Comparison of ENCODE assay signal across 11 mouse cellular contexts in the genomic region with DNA sequence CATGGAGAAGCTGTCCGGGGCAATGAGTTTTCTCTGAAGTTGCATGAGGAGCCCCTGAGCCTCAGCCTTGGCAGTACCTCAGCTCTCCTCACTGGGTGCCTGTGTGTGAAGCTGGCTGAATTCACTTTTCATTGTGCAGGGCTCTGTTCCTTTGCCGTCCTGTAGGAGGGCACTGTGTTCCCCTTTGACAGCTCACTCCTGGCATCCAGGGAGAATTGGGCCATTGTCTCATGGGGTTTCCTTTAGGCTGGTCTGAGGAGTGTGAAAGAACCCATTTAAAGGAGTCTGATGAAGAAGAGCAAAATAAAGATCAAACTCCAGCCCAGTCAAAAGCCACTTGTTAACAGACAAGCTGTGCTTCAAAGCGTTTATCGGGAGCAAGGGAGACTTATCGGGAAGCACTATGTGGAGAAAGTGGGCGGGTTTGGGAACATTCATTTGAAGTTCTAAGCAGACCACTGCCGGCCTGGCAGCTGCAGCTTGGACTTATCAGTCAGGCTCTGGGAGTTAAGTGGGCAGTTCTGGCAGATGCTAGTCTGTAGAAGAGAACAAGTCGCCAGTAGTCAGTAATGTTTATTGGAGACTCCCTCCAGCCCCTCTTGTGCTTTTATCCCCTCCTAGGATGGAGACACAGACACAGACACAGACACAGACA. TPM values are rescaled to one million over a fixed set of nuclear protein-coding genes. Genes with fewer than 3 reads are reported as not detected.
A peak's percentile ranks its signal among the peaks of the same experiment; 100 is the strongest.
DNase-seq lines count a peak whose midpoint lies in the region; ATAC-seq and TF ChIP-seq lines count a peak whose summit lies in the region.
"Had no signal": no experiment of that assay in that cellular context is flagged by ENCODE, and none has a peak within 500 bp of the region (broad histone marks: within the 10 kb centered on the region; RNA-seq: fewer than 3 reads in every experiment).

No protein-coding gene starts in this region.

- TF ChIP-seq CTCF in gastrocnemius, adult 2 months (IDR thresholded peaks at IDR 0.05) = no peak
- no peak for TF ChIP-seq CTCF in cerebellum, adult 2 months (IDR thresholded peaks at IDR 0.05; ENCODE audit: borderline replicate concordance, insufficient read depth, low read depth, low read length)

- peaks cover 20% of the 10 kb centered on the region for H3K27me3 ChIP-seq in heart, embryonic 15.5 days
- H3K27me3 ChIP-seq in cerebellum, adult 2 months (ENCODE audit: control insufficient read depth, insufficient read depth, low read length) = no peaks in the 10 kb centered on the region
- H3K27me3 ChIP-seq: limb, embryonic 15.5 days had no signal

- ATAC-seq in heart, embryonic 15.5 days (replicated peaks; ENCODE audit: insufficient number of reproducible peaks, insufficient read depth, low FRiP score, low read depth) = peak; percentile 43

- no peaks in the 10 kb centered on the region for H3K36me3 ChIP-seq in heart, embryonic 15.5 days
- H3K36me3 ChIP-seq: limb, embryonic 15.5 days had no signal

- H3K4me3 ChIP-seq in heart, embryonic 15.5 days = no peak overlapping the region
- no peak overlapping the region for H3K4me3 ChIP-seq in gastrocnemius, adult 2 months
- no peak overlapping the region for H3K4me3 ChIP-seq in cerebellum, adult 2 months (replicated peaks; ENCODE audit: insufficient read depth, low read depth, low read length)
- H3K4me3 ChIP-seq: limb, embryonic 15.5 days had no signal

- no peak for TF ChIP-seq POLR2A in cerebellum, adult 2 months (IDR thresholded peaks at IDR 0.05; ENCODE audit: borderline replicate concordance, insufficient read depth, low read length)

- intact Hi-C loops in gastrocnemius, adult 2 months (cut with DNase I) = no loop called here

- 13% methylated on average over 8 of the region's 8 CpGs for WGBS in heart, embryonic 15.5 days
- WGBS in cerebellum, adult 2 months = 16% methylated on average over 8 of the region's 8 CpGs

- no peaks in the 10 kb centered on the region for H3K9me3 ChIP-seq in heart, embryonic 15.5 days (replicated peaks)
- H3K9me3 ChIP-seq: limb, embryonic 15.5 days had no signal

- DNase-seq in heart, adult 11 months = no peak
- DNase-seq in testis, postnatal 14 days (ENCODE audit: low spot score) = peak; percentile 53
- no peak for DNase-seq in testis, postnatal 10 days (ENCODE audit: low spot score)
- peak; percentile 53 for DNase-seq in mesoderm, embryonic 11.5 days (ENCODE audit: low read depth, low spot score)
- peak; percentile 15 for DNase-seq in yolk sac, embryonic 10.5 days (ENCODE audit: low spot score)
- DNase-seq in gastrocnemius, adult 2 months = no peak
- DNase-seq in cerebellum, adult 2 months = no peak
- DNase-seq: adrenal gland, postnatal 36 days had no signal

- H3K4me2 ChIP-seq in heart, embryonic 15.5 days = no peak overlapping the region
- H3K4me2 ChIP-seq: limb, embryonic 15.5 days had no signal

- H3K4me1 ChIP-seq in heart, embryonic 15.5 days (replicated peaks) = peaks cover 13% of the 10 kb centered on the region
- no peaks in the 10 kb centered on the region for H3K4me1 ChIP-seq in cerebellum, adult 2 months (ENCODE audit: control insufficient read depth, insufficient read depth, low read length)
- H3K4me1 ChIP-seq: limb, embryonic 15.5 days had no signal

- H3K9ac ChIP-seq in heart, embryonic 15.5 days = no peak overlapping the region
- H3K9ac ChIP-seq: limb, embryonic 15.5 days had no signal

- no peak overlapping the region for H3K27ac ChIP-seq in heart, embryonic 15.5 days
- no peak overlapping the region for H3K27ac ChIP-seq in gastrocnemius, adult 2 months
- H3K27ac ChIP-seq in cerebellum, adult 2 months (ENCODE audit: insufficient read depth, low read length) = no peak overlapping the region
- H3K27ac ChIP-seq: kidney, postnatal 0 days; limb, embryonic 15.5 days had no signal

RNA-seq across cellular contexts. Expression of a gene that starts 40.2 kb away (rescaled TPM):
- 2.2 and 3.5 TPM in 2 replicates for polyA plus RNA-seq in heart, embryonic 15.5 days (2015; fragmentation: Nextera tagmentation; extraction: Ambion mirVana)
- 1 to 10 TPM; 1.1 to 1.9 TPM for total RNA-seq in gastrocnemius, adult 2 months (2021)
- 4.3 and 4.6 TPM in 2 replicates for polyA plus RNA-seq in cerebellum, adult 2 months (2012; rRNA removed)

Comparison
In these comparisons a context has a peak if more than half of its experiments do, and no peak if none do; other contexts are left out.
1. DNase-seq: peak in testis, postnatal 14 days (single experiment), mesoderm, embryonic 11.5 days (single experiment) and yolk sac, embryonic 10.5 days (single experiment); none in heart, adult 11 months (single experiment), testis, postnatal 10 days (single experiment), gastrocnemius, adult 2 months (single experiment) and cerebellum, adult 2 months (0 of 2).